Mouse (Mus musculus): Measurements from ENCODE around the gene Ascc1. TPM values are rescaled to one million over a fixed set of nuclear protein-coding genes. Genes with fewer than 3 reads are reported as not detected.

The Ascc1 gene
- polyA plus RNA-seq, 1 experiment from 2014 or later: 14.7 TPM

GRCm38 (mm10) chr10:59980815-59981244 lies 21.8 kb upstream of the Ascc1 start:
- no peak overlapping the region for H3K4me3 ChIP-seq (ENCODE audit: low read depth, low read length)
- peak overlapping the region; percentile 84 for H3K27ac ChIP-seq (ENCODE audit: low read depth)
- TF ChIP-seq EP300 (IDR thresholded peaks at IDR 0.05; ENCODE audit: low read depth) (peak; percentile 31; the same call in 1 of the 2 replicates), CTCF (IDR thresholded peaks at IDR 0.05; ENCODE audit: low read depth) (0 out of 2 replicates have a peak, but pooled peaks have one; percentile 5)
- WGBS (ENCODE audit: insufficient replicate concordance): 37% methylated on average over 6 of the region's 6 CpGs
- peaks cover 6% of the 10 kb centered on the region; the same call in 1 of the 2 replicates for H3K36me3 ChIP-seq (replicated peaks; ENCODE audit: insufficient read depth, low read length)
- DNase-seq: peak; percentile 65
- peaks cover 40% of the 10 kb centered on the region for H3K4me1 ChIP-seq (ENCODE audit: insufficient read depth)
- H3K4me2 ChIP-seq (ENCODE audit: low read depth, low read length): no peak overlapping the region
- H3K9ac ChIP-seq (replicated peaks): peak overlapping the region; percentile 6
- H3K9me3 ChIP-seq (ENCODE audit: low read length): no peaks in the 10 kb centered on the region
- ATAC-seq: peak; percentile 28
- H3K27me3 ChIP-seq (ENCODE audit: insufficient read depth, low read length): no peaks in the 10 kb centered on the region

GRCm38 (mm10) chr10:59981336-59981735 lies 21.3 kb upstream of the Ascc1 start:
- Histone ChIP-seq H3K9ac (replicated peaks) (peak overlapping the region; percentile 6; the same call in 1 of the 2 replicates), H3K27me3 (ENCODE audit: insufficient read depth, low read length) (no peaks in the 10 kb centered on the region), H3K9me3 (ENCODE audit: low read length) (no peaks in the 10 kb centered on the region), H3K4me1 (ENCODE audit: insufficient read depth) (peaks cover 40% of the 10 kb centered on the region), H3K4me2 (ENCODE audit: low read depth, low read length) (no peak overlapping the region), H3K27ac (ENCODE audit: low read depth) (peak overlapping the region; percentile 84), H3K4me3 (ENCODE audit: low read depth, low read length) (no peak overlapping the region), H3K36me3 (replicated peaks; ENCODE audit: insufficient read depth, low read length) (peaks cover 11% of the 10 kb centered on the region; the same call in 1 of the 2 replicates)
- DNase-seq (no peak), ATAC-seq (no peak)
- WGBS (ENCODE audit: insufficient replicate concordance): 33% methylated on average over 4 of the region's 4 CpGs
- TF ChIP-seq CTCF (IDR thresholded peaks at IDR 0.05; ENCODE audit: low read depth): no peak
- TF ChIP-seq EP300 (IDR thresholded peaks at IDR 0.05; ENCODE audit: low read depth): no peak

- H3K4me3 ChIP-seq (ENCODE audit: low read depth, low read length): no peak overlapping the region
- ATAC-seq: no peak
- TF ChIP-seq EP300 (IDR thresholded peaks at IDR 0.05; ENCODE audit: low read depth) (no peak), CTCF (IDR thresholded peaks at IDR 0.05; ENCODE audit: low read depth) (no peak)
- H3K27ac ChIP-seq (ENCODE audit: low read depth): peak overlapping the region; percentile 84
- no peak overlapping the region for H3K4me2 ChIP-seq (ENCODE audit: low read depth, low read length)
- no peak overlapping the region; the same call in 1 of the 2 replicates for H3K9ac ChIP-seq (replicated peaks)
- DNase-seq: peak; percentile 14
- H3K4me1 ChIP-seq (ENCODE audit: insufficient read depth): peaks cover 40% of the 10 kb centered on the region
- H3K9me3 ChIP-seq (ENCODE audit: low read length): no peaks in the 10 kb centered on the region
- peaks cover 14% of the 10 kb centered on the region for H3K36me3 ChIP-seq (replicated peaks; ENCODE audit: insufficient read depth, low read length)
- 77% methylated on average over 9 of the region's 9 CpGs for WGBS (ENCODE audit: insufficient replicate concordance)
- H3K27me3 ChIP-seq (ENCODE audit: insufficient read depth, low read length): no peaks in the 10 kb centered on the region
These were observed 20.8 kb upstream of the Ascc1 start for GRCm38 (mm10) chr10:59981792-59982191.

GRCm38 (mm10) chr10:59982379-59982873 lies 20.2 kb upstream of the Ascc1 start:
- TF ChIP-seq CTCF (IDR thresholded peaks at IDR 0.05; ENCODE audit: low read depth): no peak
- no peak for TF ChIP-seq EP300 (IDR thresholded peaks at IDR 0.05; ENCODE audit: low read depth)
- no peak for ATAC-seq

GRCm38 (mm10) chr10:59988036-59988435 lies 14.6 kb upstream of the Ascc1 start:
- no peak overlapping the region for H3K9ac ChIP-seq (replicated peaks)
- no peak overlapping the region for H3K4me2 ChIP-seq (ENCODE audit: low read depth, low read length)
- H3K4me1 ChIP-seq (ENCODE audit: insufficient read depth): no peaks in the 10 kb centered on the region
- H3K27ac ChIP-seq (ENCODE audit: low read depth): no peak overlapping the region
- H3K9me3 ChIP-seq (ENCODE audit: low read length): no peaks in the 10 kb centered on the region
- H3K4me3 ChIP-seq (ENCODE audit: low read depth, low read length): no peak overlapping the region
- TF ChIP-seq EP300 (IDR thresholded peaks at IDR 0.05; ENCODE audit: low read depth) (no peak), CTCF (IDR thresholded peaks at IDR 0.05; ENCODE audit: low read depth) (no peak)
- WGBS (ENCODE audit: insufficient replicate concordance): 83% methylated on average over 4 of the region's 4 CpGs
- no peaks in the 10 kb centered on the region for H3K27me3 ChIP-seq (ENCODE audit: insufficient read depth, low read length)
- DNase-seq (no peak), ATAC-seq (no peak)
- H3K36me3 ChIP-seq (replicated peaks; ENCODE audit: insufficient read depth, low read length): peaks cover 58% of the 10 kb centered on the region

More at GRCm38 (mm10) chr10:59982379-59982873, 20.2 kb upstream of the Ascc1 start:
- DNase-seq: peak; percentile 15
- Histone ChIP-seq H3K4me2 (ENCODE audit: low read depth, low read length) (no peak overlapping the region), H3K9ac (replicated peaks) (no peak overlapping the region), H3K27ac (ENCODE audit: low read depth) (0 out of 2 replicates have a peak overlapping the region, but pooled peaks have one; percentile 84), H3K36me3 (replicated peaks; ENCODE audit: insufficient read depth, low read length) (peaks cover 19% of the 10 kb centered on the region), H3K4me3 (ENCODE audit: low read depth, low read length) (no peak overlapping the region), H3K9me3 (ENCODE audit: low read length) (no peaks in the 10 kb centered on the region), H3K27me3 (ENCODE audit: insufficient read depth, low read length) (no peaks in the 10 kb centered on the region), H3K4me1 (ENCODE audit: insufficient read depth) (peaks cover 40% of the 10 kb centered on the region)
- 72% methylated on average over 12 of the region's 12 CpGs for WGBS (ENCODE audit: insufficient replicate concordance)

GRCm38 (mm10) chr10:59990393-59990792 lies 12.2 kb upstream of the Ascc1 start:
- Histone ChIP-seq H3K9ac (replicated peaks) (no peak overlapping the region), H3K4me1 (ENCODE audit: insufficient read depth) (no peaks in the 10 kb centered on the region), H3K27me3 (ENCODE audit: insufficient read depth, low read length) (no peaks in the 10 kb centered on the region), H3K4me3 (ENCODE audit: low read depth, low read length) (no peak overlapping the region), H3K36me3 (replicated peaks; ENCODE audit: insufficient read depth, low read length) (peaks cover 66% of the 10 kb centered on the region), H3K27ac (ENCODE audit: low read depth) (no peak overlapping the region), H3K9me3 (ENCODE audit: low read length) (no peaks in the 10 kb centered on the region), H3K4me2 (ENCODE audit: low read depth, low read length) (no peak overlapping the region)
- no peak for TF ChIP-seq CTCF (IDR thresholded peaks at IDR 0.05; ENCODE audit: low read depth)
- DNase-seq (no peak), ATAC-seq (no peak)
- 89% methylated on average over 9 of the region's 9 CpGs for WGBS (ENCODE audit: insufficient replicate concordance)

All from liver, postnatal 0 days (tissue).